ENCODE assay signal across 18 mouse cellular contexts in the genomic region with DNA sequence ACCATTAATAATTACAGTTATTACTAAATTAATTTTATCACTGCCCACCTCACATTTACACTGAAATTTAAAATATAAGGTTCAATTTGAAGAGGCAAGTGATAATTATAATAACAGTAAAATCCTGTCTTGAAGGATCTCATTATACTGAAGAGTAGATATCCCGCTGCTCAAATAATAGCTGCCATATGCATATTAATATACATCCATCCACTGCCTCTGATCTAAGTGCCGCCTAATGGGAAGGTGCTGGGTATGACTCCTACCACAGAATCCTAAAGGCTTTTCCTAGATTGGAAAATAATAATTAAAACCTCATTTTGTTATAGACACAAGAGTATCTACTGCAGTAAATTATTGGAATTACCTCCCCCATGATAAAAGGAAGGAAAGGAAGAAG.
"Had no signal": no experiment of that assay in that cellular context is flagged by ENCODE, and none has a peak within 500 bp of the region (broad histone marks: within the 10 kb centered on the region; RNA-seq: fewer than 3 reads in every experiment).

No protein-coding gene starts in this region.

- H3K4me3 ChIP-seq: liver, embryonic 15.5 days; lung, embryonic 15.5 days; megakaryocyte, embryonic 14.5 days; midbrain, embryonic 13.5 days; midbrain, embryonic 15.5 days; stomach, embryonic 15.5 days had no signal

- H3K4me2 ChIP-seq: liver, embryonic 15.5 days; lung, embryonic 15.5 days; midbrain, embryonic 11.5 days; midbrain, embryonic 13.5 days; midbrain, embryonic 15.5 days; stomach, embryonic 15.5 days had no signal

- H3K27ac ChIP-seq: liver, embryonic 15.5 days; lung, embryonic 15.5 days; macrophage; midbrain, embryonic 13.5 days; midbrain, embryonic 15.5 days; stomach, embryonic 15.5 days; stomach, postnatal 0 days had no signal

- H3K9ac ChIP-seq: liver, embryonic 15.5 days; liver, postnatal 0 days; lung, embryonic 15.5 days; midbrain, embryonic 13.5 days; midbrain, embryonic 15.5 days; stomach, embryonic 15.5 days had no signal

- DNase-seq: liver, postnatal 0 days; lung, adult 2 months; lung, postnatal 14 days; lung, postnatal 36 days; right cerebral cortex, postnatal 14 days; thymus, adult 2 months; thymus, postnatal 25 days; thymus, postnatal 4 days had no signal

- H3K4me1 ChIP-seq: liver, embryonic 15.5 days; lung, embryonic 15.5 days; megakaryocyte, embryonic 14.5 days; midbrain, embryonic 13.5 days; midbrain, embryonic 15.5 days; stomach, embryonic 15.5 days had no signal

- ATAC-seq: liver, postnatal 0 days; lung, postnatal 0 days; midbrain, embryonic 13.5 days; midbrain, embryonic 15.5 days had no signal

- H3K27me3 ChIP-seq: liver, embryonic 15.5 days; lung, embryonic 15.5 days; megakaryocyte, embryonic 14.5 days; midbrain, embryonic 13.5 days; midbrain, embryonic 15.5 days; stomach, embryonic 15.5 days had no signal

- H3K9me3 ChIP-seq: liver, embryonic 15.5 days; lung, embryonic 15.5 days; midbrain, embryonic 13.5 days; midbrain, embryonic 15.5 days; stomach, embryonic 15.5 days had no signal

- H3K36me3 ChIP-seq: liver, embryonic 15.5 days; lung, embryonic 15.5 days; midbrain, embryonic 13.5 days; midbrain, embryonic 15.5 days; stomach, embryonic 15.5 days had no signal
